Mouse (Mus musculus) stomach, embryonic 14.5 days (tissue): Measurements from ENCODE around the gene Auh. TPM values are rescaled to one million over a fixed set of nuclear protein-coding genes. Genes with fewer than 3 reads are reported as not detected.

Source experiments
- ATAC-seq: fragments of 200-750 bp; cut with Nextera tagmentation; 2 replicates; pipeline ENCODE4 v1.8.0; 2017; ENCODE audit warnings: low read depth, moderate TSS enrichment; ENCODE audit not compliant: insufficient number of reproducible peaks, insufficient read depth, low FRiP score
- H3K27ac ChIP-seq: fragments of 300-500 bp; sonication (generic); 2 replicates; pipeline ENCODE4 v1.5.1; 2014; ENCODE audit warnings: mild to moderate bottlenecking, low read length, moderate library complexity, mixed read lengths
- H3K27me3 ChIP-seq: fragments of 300-500 bp; sonication (generic); 2 replicates; pipeline ENCODE4 v1.6.1; 2014; ENCODE audit warnings: low read length, control low read depth, mixed read lengths; ENCODE audit not compliant: control insufficient read depth, insufficient read depth
- H3K36me3 ChIP-seq: fragments of 300-500 bp; sonication (generic); 2 replicates; pipeline ENCODE4 v1.6.1; 2014; ENCODE audit warnings: mild to moderate bottlenecking, control low read depth, low read length, moderate library complexity, mixed read lengths; ENCODE audit not compliant: control insufficient read depth, insufficient read depth
- H3K4me1 ChIP-seq: fragments of 300-500 bp; sonication (generic); 2 replicates; pipeline ENCODE4 v1.6.1; 2014; ENCODE audit warnings: low read length, control low read depth, mixed read lengths; ENCODE audit not compliant: control insufficient read depth, insufficient read depth
- H3K4me2 ChIP-seq: fragments of 300-500 bp; sonication (generic); replicated peaks from 2 replicates; pipeline ENCODE4 v1.6.1; 2014; ENCODE audit warnings: low read depth, low read length, control low read depth
- H3K4me3 ChIP-seq: fragments of 300-500 bp; sonication (generic); 2 replicates; pipeline ENCODE4 v1.5.1; 2014; ENCODE audit warnings: low read depth, low read length, control low read depth
- H3K9ac ChIP-seq: fragments of 300-500 bp; sonication (generic); replicated peaks from 2 replicates; pipeline ENCODE4 v1.6.1; 2014; ENCODE audit warnings: low read depth, mild to moderate bottlenecking, control low read depth, low read length, moderate library complexity, mixed read lengths
- H3K9me3 ChIP-seq: fragments of 300-500 bp; sonication (generic); 2 replicates; pipeline ENCODE4 v1.6.1; 2016; ENCODE audit warnings: low read depth, low read length, control low read depth; ENCODE audit not compliant: control insufficient read depth
- WGBS: fragments of 180-500 bp; shearing (Covaris S2); extraction: QIAGEN DNeasy Blood & Tissue Kit; methylation state at CpG from one replicate; pipeline ENCODE4 v1.1.7; 2014; 5-methylcytosine and 5-hydroxymethylcytosine counted together
- polyA plus RNA-seq: library from polyadenylated mRNA; unstranded; fragments of >200 nt; fragmentation: Nextera tagmentation; extraction: Ambion mirVana; gene quantifications from 2 replicates; pipeline ENCODE4 v1.2.1, GENCODE M21; 2014

Gene Auh
- polyA plus RNA-seq, 1 experiment from 2014 or later: 30.5 TPM

- 72% methylated on average over 4 of the region's 4 CpGs for WGBS
- H3K4me3 ChIP-seq: no peak overlapping the region
- no peaks in the 10 kb centered on the region for H3K4me1 ChIP-seq
- no peak overlapping the region for H3K27ac ChIP-seq
- H3K27me3 ChIP-seq: no peaks in the 10 kb centered on the region
- no peak overlapping the region for H3K4me2 ChIP-seq
- no peak for ATAC-seq
- no peak overlapping the region for H3K9ac ChIP-seq
- no peaks in the 10 kb centered on the region for H3K9me3 ChIP-seq
- H3K36me3 ChIP-seq: no peaks in the 10 kb centered on the region
Observed at GRCm38 (mm10) chr13:52851886-52852285, 77.6 kb downstream of the Auh start.

- H3K4me3 ChIP-seq: no peak overlapping the region
- peaks cover 3% of the 10 kb centered on the region; the same call in 1 of the 2 replicates for H3K4me1 ChIP-seq
- H3K27me3 ChIP-seq: no peaks in the 10 kb centered on the region
- peak; percentile 70 for ATAC-seq
- no peak overlapping the region for H3K9ac ChIP-seq
- no peak overlapping the region for H3K27ac ChIP-seq
- WGBS: 70% methylated on average over 15 of the region's 15 CpGs
- no peaks in the 10 kb centered on the region for H3K9me3 ChIP-seq
- no peak overlapping the region for H3K4me2 ChIP-seq
- no peaks in the 10 kb centered on the region for H3K36me3 ChIP-seq
Observed at GRCm38 (mm10) chr13:52850024-52850723, 79.3 kb downstream of the Auh start.

- H3K27ac ChIP-seq: no peak overlapping the region
- H3K27me3 ChIP-seq: no peaks in the 10 kb centered on the region
- no peaks in the 10 kb centered on the region for H3K36me3 ChIP-seq
- no peak for ATAC-seq
- 74% methylated on average over 9 of the region's 9 CpGs for WGBS
- H3K9ac ChIP-seq: no peak overlapping the region
- H3K4me3 ChIP-seq: no peak overlapping the region
- no peak overlapping the region for H3K4me2 ChIP-seq
- no peaks in the 10 kb centered on the region for H3K9me3 ChIP-seq
- H3K4me1 ChIP-seq: peaks cover 9% of the 10 kb centered on the region; the same call in 1 of the 2 replicates
Observed at GRCm38 (mm10) chr13:52849394-52849801, 80.1 kb downstream of the Auh start.

GRCm38 (mm10) chr13:52847481-52847880 lies 82.0 kb downstream of the Auh start:
- Histone ChIP-seq H3K4me2 (no peak overlapping the region), H3K36me3 (no peaks in the 10 kb centered on the region), H3K27ac (no peak overlapping the region), H3K9me3 (no peaks in the 10 kb centered on the region), H3K9ac (no peak overlapping the region), H3K4me1 (peaks cover 22% of the 10 kb centered on the region), H3K27me3 (no peaks in the 10 kb centered on the region), H3K4me3 (no peak overlapping the region)
- 71% methylated on average over 8 of the region's 8 CpGs for WGBS
- ATAC-seq: no peak

GRCm38 (mm10) chr13:52847071-52847470 lies 82.4 kb downstream of the Auh start:
- Histone ChIP-seq H3K9me3 (no peaks in the 10 kb centered on the region), H3K9ac (no peak overlapping the region), H3K27ac (no peak overlapping the region), H3K4me3 (no peak overlapping the region), H3K36me3 (no peaks in the 10 kb centered on the region), H3K27me3 (no peaks in the 10 kb centered on the region), H3K4me2 (no peak overlapping the region), H3K4me1 (peaks cover 22% of the 10 kb centered on the region)
- ATAC-seq: no peak
- 85% methylated on average over 17 of the region's 17 CpGs for WGBS

- Histone ChIP-seq H3K27ac (no peak overlapping the region), H3K9ac (no peak overlapping the region), H3K9me3 (no peaks in the 10 kb centered on the region), H3K36me3 (no peaks in the 10 kb centered on the region), H3K27me3 (no peaks in the 10 kb centered on the region), H3K4me3 (no peak overlapping the region), H3K4me1 (peaks cover 22% of the 10 kb centered on the region), H3K4me2 (no peak overlapping the region)
- ATAC-seq: no peak
- WGBS: 88% methylated on average over 4 of the region's 4 CpGs
Observed at GRCm38 (mm10) chr13:52845618-52846017, 83.9 kb downstream of the Auh start.

- peak overlapping the region; percentile 61; the same call in 1 of the 2 replicates for H3K27ac ChIP-seq
- H3K4me1 ChIP-seq: peaks cover 22% of the 10 kb centered on the region
- H3K4me3 ChIP-seq: no peak overlapping the region
- no peaks in the 10 kb centered on the region for H3K27me3 ChIP-seq
- no peaks in the 10 kb centered on the region; the same call in 1 of the 2 replicates for H3K36me3 ChIP-seq
- H3K4me2 ChIP-seq: no peak overlapping the region
- no peak for ATAC-seq
- 32% methylated on average over 10 of the region's 10 CpGs for WGBS
- no peak overlapping the region for H3K9ac ChIP-seq
- no peaks in the 10 kb centered on the region for H3K9me3 ChIP-seq
Observed at GRCm38 (mm10) chr13:52843536-52844178, 85.8 kb downstream of the Auh start.

- no peak for ATAC-seq
- H3K4me2 ChIP-seq: no peak overlapping the region
Observed at GRCm38 (mm10) chr13:52836231-52836630, 93.2 kb downstream of the Auh start.

More at GRCm38 (mm10) chr13:52836231-52836630, 93.2 kb downstream of the Auh start:
- Histone ChIP-seq H3K9ac (no peak overlapping the region), H3K4me1 (no peaks in the 10 kb centered on the region; the same call in 1 of the 2 replicates), H3K27me3 (no peaks in the 10 kb centered on the region), H3K27ac (no peak overlapping the region), H3K36me3 (peaks cover 7% of the 10 kb centered on the region), H3K4me3 (no peak overlapping the region), H3K9me3 (no peaks in the 10 kb centered on the region)
- whole genome bisulfite sequencing: 86% methylated on average over 8 of the region's 8 CpGs
